Mouse (Mus musculus): ENCODE results near the gene Rarg.

Gene Rarg

GRCm38 (mm10) chr15:102257202-102258075 is at the start of gene Rarg:
Rarg (minus strand) TSS chr15:102257517.
- no peak for DNase-seq

GRCm38 (mm10) chr15:102302542-102302941 is 45.2 kb upstream of the Rarg start:
- DNase-seq, result no peak

GRCm38 (mm10) chr15:102296368-102297006 is 39.2 kb upstream of the Rarg start:
- no peak for DNase-seq

- peak; percentile 96 for DNase-seq
These were observed 38.5 kb upstream of the Rarg start, which contains the start of gene Espl1 for GRCm38 (mm10) chr15:102295633-102296367. Espl1 (plus strand) TSS chr15:102296266.

- peak; percentile 42 for DNase-seq
These were observed 30.1 kb upstream of the Rarg start for GRCm38 (mm10) chr15:102287395-102287794.

- no peak for DNase-seq
These were observed 26.3 kb upstream of the Rarg start for GRCm38 (mm10) chr15:102283648-102284047.

- DNase-seq, result no peak
These were observed 25.4 kb upstream of the Rarg start for GRCm38 (mm10) chr15:102282463-102283292.

GRCm38 (mm10) chr15:102280623-102281022 is 23.3 kb upstream of the Rarg start:
- DNase-seq, result no peak

- DNase-seq, result no peak
These were observed 22.6 kb upstream of the Rarg start for GRCm38 (mm10) chr15:102279783-102280520.

- DNase-seq, result peak; percentile 86
These were observed 21.9 kb upstream of the Rarg start, which contains the start of gene Mfsd5 for GRCm38 (mm10) chr15:102279092-102279782. Mfsd5 (plus strand) TSS chr15:102279454.

GRCm38 (mm10) chr15:102278726-102279091 is 21.4 kb upstream of the Rarg start:
- peak; percentile 19 for DNase-seq

GRCm38 (mm10) chr15:102273982-102274716 is 16.8 kb upstream of the Rarg start:
- no peak for DNase-seq

- no peak for DNase-seq
These were observed 14.1 kb upstream of the Rarg start for GRCm38 (mm10) chr15:102271441-102271840.

GRCm38 (mm10) chr15:102270274-102270960 is 13.1 kb upstream of the Rarg start, which contains the start of gene Gm9918:
Gm9918 (plus strand) TSS chr15:102270563.
- DNase-seq, result no peak

- DNase-seq, result no peak
These were observed 8.2 kb upstream of the Rarg start for GRCm38 (mm10) chr15:102265548-102265947.

- DNase-seq, result no peak
These were observed 5.7 kb upstream of the Rarg start for GRCm38 (mm10) chr15:102263037-102263436.

- DNase-seq, result no peak
These were observed 5.3 kb upstream of the Rarg start for GRCm38 (mm10) chr15:102262582-102262981.

GRCm38 (mm10) chr15:102258581-102259253 is 1.4 kb upstream of the Rarg start:
- DNase-seq, result no peak

- DNase-seq, result no peak
These were observed 756 bp upstream of the Rarg start for GRCm38 (mm10) chr15:102258076-102258470.

Measured in thymus, postnatal 25 days (tissue).